Mouse (Mus musculus) stomach, embryonic 15.5 days (tissue): ENCODE measurements around the gene Syde2. TPM values are rescaled to one million over a fixed set of nuclear protein-coding genes. Genes with fewer than 3 reads are reported as not detected.
"Not testable (repeated sequence)": the region's sequence is repeated elsewhere in the genome, so short reads cannot be mapped to it uniquely, and the experiment has no call there.

ENCODE experiments used
- ATAC-seq: fragments of 200-750 bp; cut with Nextera tagmentation; 2 replicates; pipeline ENCODE4 v1.8.0; 2017; ENCODE audit warnings: low read depth, moderate number of reproducible peaks, moderate TSS enrichment; ENCODE audit not compliant: insufficient read depth, low FRiP score
- H3K27ac ChIP-seq: fragments of 300-500 bp; sonication (generic); 2 replicates; pipeline ENCODE4 v1.5.1; 2015; ENCODE audit warnings: mild to moderate bottlenecking, inconsistent platforms
- H3K27me3 ChIP-seq: fragments of 300-500 bp; sonication (generic); replicated peaks from 2 replicates; pipeline ENCODE4 v1.6.1; 2015; ENCODE audit warnings: inconsistent platforms
- H3K36me3 ChIP-seq: fragments of 300-500 bp; sonication (generic); 2 replicates; pipeline ENCODE4 v1.6.1; 2015; ENCODE audit warnings: inconsistent platforms
- H3K4me1 ChIP-seq: fragments of 300-500 bp; sonication (generic); 2 replicates; pipeline ENCODE4 v1.6.1; 2015; ENCODE audit warnings: inconsistent platforms
- H3K4me2 ChIP-seq: fragments of 300-500 bp; sonication (generic); 2 replicates; pipeline ENCODE4 v1.6.1; 2015; ENCODE audit warnings: mild to moderate bottlenecking, inconsistent platforms
- H3K4me3 ChIP-seq: fragments of 300-500 bp; sonication (generic); replicated peaks from 2 replicates; pipeline ENCODE4 v1.5.1; 2015; ENCODE audit warnings: inconsistent platforms
- H3K9ac ChIP-seq: fragments of 300-500 bp; sonication (generic); 2 replicates; pipeline ENCODE4 v1.6.1; 2015; ENCODE audit warnings: inconsistent platforms
- H3K9me3 ChIP-seq: fragments of 300-500 bp; sonication (generic); 2 replicates; pipeline ENCODE4 v1.6.1; 2016; ENCODE audit warnings: inconsistent platforms
- WGBS: fragments of 180-500 bp; shearing (Covaris S2); methylation state at CpG from one replicate; pipeline ENCODE4 v1.1.7; 2015; 5-methylcytosine and 5-hydroxymethylcytosine counted together
- polyA plus RNA-seq: library from polyadenylated mRNA; unstranded; fragments of >200 nt; fragmentation: Nextera tagmentation; extraction: Ambion mirVana; gene quantifications from 2 replicates; pipeline ENCODE4 v1.2.1, GENCODE M21; 2015

Gene Syde2
- polyA plus RNA-seq, 1 experiment from 2014 or later, result 2.1 TPM

- Histone ChIP-seq H3K9ac (no peak overlapping the region), H3K4me2 (no peak overlapping the region), H3K27ac (no peak overlapping the region), H3K27me3 (no peaks in the 10 kb centered on the region), H3K36me3 (no peaks in the 10 kb centered on the region), H3K9me3 (no peaks in the 10 kb centered on the region), H3K4me1 (peaks cover 5% of the 10 kb centered on the region), H3K4me3 (no peak overlapping the region)
- WGBS, result 73% methylated on average over 17 of the region's 17 CpGs
- ATAC-seq, result no peak
Observed at GRCm38 (mm10) chr3:145951287-145952165, 36.1 kb upstream of the Syde2 start.

- Histone ChIP-seq H3K9ac (no peak overlapping the region), H3K27me3 (no peaks in the 10 kb centered on the region), H3K4me2 (no peak overlapping the region), H3K27ac (no peak overlapping the region), H3K4me3 (no peak overlapping the region), H3K36me3 (no peaks in the 10 kb centered on the region), H3K4me1 (peaks cover 5% of the 10 kb centered on the region), H3K9me3 (no peaks in the 10 kb centered on the region)
- 61% methylated on average over 7 of the region's 7 CpGs for WGBS
- no peak for ATAC-seq
Observed at GRCm38 (mm10) chr3:145952945-145953344, 34.7 kb upstream of the Syde2 start.

GRCm38 (mm10) chr3:145953411-145953810 is 34.3 kb upstream of the Syde2 start:
- H3K9me3 ChIP-seq, result no peaks in the 10 kb centered on the region
- no peak overlapping the region for H3K4me2 ChIP-seq
- ATAC-seq, result no peak
- H3K4me1 ChIP-seq, result peaks cover 5% of the 10 kb centered on the region
- no peak overlapping the region for H3K27ac ChIP-seq
- H3K9ac ChIP-seq, result no peak overlapping the region
- 71% methylated on average over 2 of the region's 2 CpGs for WGBS
- H3K36me3 ChIP-seq, result no peaks in the 10 kb centered on the region
- no peak overlapping the region for H3K4me3 ChIP-seq
- no peaks in the 10 kb centered on the region for H3K27me3 ChIP-seq

- no peak overlapping the region for H3K9ac ChIP-seq
- H3K4me2 ChIP-seq, result no peak overlapping the region
- H3K27me3 ChIP-seq, result no peaks in the 10 kb centered on the region
- H3K36me3 ChIP-seq, result no peaks in the 10 kb centered on the region
- 62% methylated on average over 1 of the region's 1 CpGs for WGBS
- H3K4me1 ChIP-seq, result peaks cover 17% of the 10 kb centered on the region
- no peak for ATAC-seq
- H3K9me3 ChIP-seq, result no peaks in the 10 kb centered on the region
- H3K27ac ChIP-seq, result no peak overlapping the region
- no peak overlapping the region for H3K4me3 ChIP-seq
Observed at GRCm38 (mm10) chr3:145959824-145960223, 27.8 kb upstream of the Syde2 start.

- ATAC-seq, result no peak
- no peaks in the 10 kb centered on the region for H3K36me3 ChIP-seq
- H3K9me3 ChIP-seq, result no peaks in the 10 kb centered on the region
- no peak overlapping the region for H3K9ac ChIP-seq
- H3K4me1 ChIP-seq, result peaks cover 20% of the 10 kb centered on the region
- 25% methylated on average over 9 of the region's 9 CpGs for WGBS
- no peak overlapping the region for H3K4me3 ChIP-seq
- no peaks in the 10 kb centered on the region for H3K27me3 ChIP-seq
- H3K4me2 ChIP-seq, result no peak overlapping the region
- no peak overlapping the region for H3K27ac ChIP-seq
Observed at GRCm38 (mm10) chr3:145962411-145962810, 25.3 kb upstream of the Syde2 start.

- peaks cover 20% of the 10 kb centered on the region for H3K4me1 ChIP-seq
- peak overlapping the region; percentile 44 for H3K4me2 ChIP-seq
- H3K9ac ChIP-seq, result no peak overlapping the region
- H3K4me3 ChIP-seq, result 0 out of 2 replicates have a peak overlapping the region, but pooled peaks have one; percentile 2
- no peak; the same call in 1 of the 2 replicates for ATAC-seq
- no peaks in the 10 kb centered on the region for H3K27me3 ChIP-seq
- peak overlapping the region; percentile 83 for H3K27ac ChIP-seq
- 25% methylated on average over 31 of the region's 31 CpGs for WGBS
- no peaks in the 10 kb centered on the region for H3K9me3 ChIP-seq
- no peaks in the 10 kb centered on the region for H3K36me3 ChIP-seq
Observed at GRCm38 (mm10) chr3:145963101-145964017, 24.3 kb upstream of the Syde2 start.

- H3K27me3 ChIP-seq, result no peaks in the 10 kb centered on the region
- peaks cover 20% of the 10 kb centered on the region for H3K4me1 ChIP-seq
- no peaks in the 10 kb centered on the region for H3K36me3 ChIP-seq
- H3K9me3 ChIP-seq, result no peaks in the 10 kb centered on the region
- WGBS, result 26% methylated on average over 10 of the region's 10 CpGs
- peak; percentile 75 for ATAC-seq
- peak overlapping the region; percentile 83 for H3K27ac ChIP-seq
- H3K4me2 ChIP-seq, result peak overlapping the region; percentile 44
- H3K4me3 ChIP-seq, result no peak overlapping the region
- H3K9ac ChIP-seq, result no peak overlapping the region
Observed at GRCm38 (mm10) chr3:145964018-145964387, 23.7 kb upstream of the Syde2 start.

- H3K4me1 ChIP-seq, result peaks cover 20% of the 10 kb centered on the region
- no peaks in the 10 kb centered on the region for H3K36me3 ChIP-seq
- no peaks in the 10 kb centered on the region for H3K27me3 ChIP-seq
- no peak overlapping the region for H3K4me3 ChIP-seq
- H3K27ac ChIP-seq, result peak overlapping the region; percentile 83
- no peaks in the 10 kb centered on the region for H3K9me3 ChIP-seq
- peak; percentile 92 for ATAC-seq
- H3K9ac ChIP-seq, result no peak overlapping the region
- WGBS, result 10% methylated on average over 10 of the region's 10 CpGs
- peak overlapping the region; percentile 44 for H3K4me2 ChIP-seq
Observed at GRCm38 (mm10) chr3:145964473-145964872, 23.2 kb upstream of the Syde2 start.

GRCm38 (mm10) chr3:145965583-145965982 is 22.1 kb upstream of the Syde2 start:
- H3K9ac ChIP-seq, H3K9me3 ChIP-seq, H3K4me2 ChIP-seq, H3K4me3 ChIP-seq, H3K36me3 ChIP-seq, ATAC-seq, H3K27me3 ChIP-seq: not testable (repeated sequence)
- Histone ChIP-seq H3K4me1 (peaks cover 20% of the 10 kb centered on the region), H3K27ac (peak overlapping the region; percentile 83; the same call in 1 of the 2 replicates)
- WGBS, result 79% methylated on average over 3 of the region's 3 CpGs

- Histone ChIP-seq H3K9ac (no peak overlapping the region), H3K27ac (no peak overlapping the region)
- WGBS, result 82% methylated on average over 5 of the region's 5 CpGs
Observed at GRCm38 (mm10) chr3:145966806-145967205, 20.9 kb upstream of the Syde2 start.

GRCm38 (mm10) chr3:145969031-145969501 is 18.6 kb upstream of the Syde2 start:
- no peak for ATAC-seq
- H3K4me2 ChIP-seq, result no peak overlapping the region

More at GRCm38 (mm10) chr3:145966806-145967205, 20.9 kb upstream of the Syde2 start:
- no peak for ATAC-seq
- Histone ChIP-seq H3K4me2 (no peak overlapping the region), H3K4me3 (no peak overlapping the region), H3K4me1 (peaks cover 20% of the 10 kb centered on the region), H3K36me3 (no peaks in the 10 kb centered on the region), H3K9me3 (no peaks in the 10 kb centered on the region), H3K27me3 (no peaks in the 10 kb centered on the region)

More at GRCm38 (mm10) chr3:145969031-145969501, 18.6 kb upstream of the Syde2 start:
- no peak overlapping the region for H3K27ac ChIP-seq
- WGBS, result 51% methylated on average over 14 of the region's 14 CpGs
- no peaks in the 10 kb centered on the region for H3K27me3 ChIP-seq
- no peak overlapping the region for H3K9ac ChIP-seq
- H3K36me3 ChIP-seq, result no peaks in the 10 kb centered on the region
- H3K9me3 ChIP-seq, result no peaks in the 10 kb centered on the region
- H3K4me3 ChIP-seq, result no peak overlapping the region
- peaks cover 7% of the 10 kb centered on the region for H3K4me1 ChIP-seq
